ENCODE assay signal across 8 mouse cellular contexts in genomic region chr7:128523349-128523961, GRCm38 (mm10). TPM values are rescaled to one million over a fixed set of nuclear protein-coding genes. Genes with fewer than 3 reads are reported as not detected.
A peak's percentile ranks its signal among the peaks of the same experiment; 100 is the strongest.
DNase-seq lines count a peak whose midpoint lies in the region; ATAC-seq lines count a peak whose summit lies in the region.

Gene Bag3, plus strand, starts transcription at chr7:128523616.

- no peaks in the 10 kb centered on the region for H3K9me3 ChIP-seq in hindbrain, embryonic 10.5 days

- no peaks in the 10 kb centered on the region for H3K36me3 ChIP-seq in hindbrain, embryonic 10.5 days

- under 1% methylated on average over 46 of the region's 46 CpGs for WGBS in hindbrain, embryonic 10.5 days

- H3K27ac ChIP-seq in hindbrain, embryonic 10.5 days = peak within 1 kb of the TSS; percentile 86

- peak within 1 kb of the TSS; percentile 63 for H3K4me3 ChIP-seq in hindbrain, embryonic 10.5 days

- peaks cover 21% of the 10 kb centered on the region for H3K4me1 ChIP-seq in hindbrain, embryonic 10.5 days (replicated peaks)

- peaks cover 43% of the 10 kb centered on the region for H3K27me3 ChIP-seq in hindbrain, embryonic 10.5 days (ENCODE audit: insufficient read depth, poor library complexity, severe bottlenecking)

- peak; percentile 80 for ATAC-seq in frontal cortex, adult (ENCODE audit: low TSS enrichment)

- peak; percentile 96 for DNase-seq in NIH3T3 (ENCODE audit: low read depth)
- peak; percentile 86 for DNase-seq in cerebellum, adult 9-10 months
- DNase-seq in hindbrain, embryonic 10.5 days (ENCODE audit: low spot score) = peak; percentile 91
- DNase-seq in layer of hippocampus, postnatal 14 days (ENCODE audit: low spot score in 2 of 2) = peak; percentile 56 to 73
- peak; percentile 98 for DNase-seq in lung, postnatal 36 days
- DNase-seq in retina, postnatal 1 day = peak; percentile 87
- peak; percentile 94 to 96 for DNase-seq in urinary bladder, adult 18-20 months (ENCODE audit: low spot score in 2 of 2)

RNA-seq across cellular contexts. Expression of gene Bag3, which starts in this region (rescaled TPM):
- polyA plus RNA-seq in hindbrain, embryonic 10.5 days (2016; fragmentation: Nextera tagmentation; extraction: Ambion mirVana) = 7.2 and 7.8 TPM in 2 replicates
- total RNA-seq in layer of hippocampus, postnatal 14 days (2021) = 10 to 100 TPM in 1 of 2 experiments, 1 to 10 TPM in 1; 8.9 to 10.3 TPM

Comparison
In these comparisons a context has a peak if more than half of its experiments do, and no peak if none do; other contexts are left out.
1. Peak in every context shown above with its lines: DNase-seq, ATAC-seq, H3K4me3 ChIP-seq and H3K27ac ChIP-seq.